Mouse (Mus musculus): ENCODE data around the gene Gm20388.

The Gm20388 gene

GRCm38 (mm10) chr8:120261338-120262120, 350.9 kb downstream of the Gm20388 start:
- DNase-seq (ENCODE audit: low spot score) = no peak

GRCm38 (mm10) chr8:120263879-120264278, 353.2 kb downstream of the Gm20388 start:
- no peak for DNase-seq (ENCODE audit: low spot score)

GRCm38 (mm10) chr8:120264388-120264943, 353.8 kb downstream of the Gm20388 start:
- DNase-seq (ENCODE audit: low spot score) = no peak

GRCm38 (mm10) chr8:120264944-120265453, 354.4 kb downstream of the Gm20388 start:
- peak; percentile 59 for DNase-seq (ENCODE audit: low spot score)

GRCm38 (mm10) chr8:120265471-120265870, 354.8 kb downstream of the Gm20388 start:
- peak; percentile 74 for DNase-seq (ENCODE audit: low spot score)

- DNase-seq (ENCODE audit: low spot score) = no peak
These were observed 357.9 kb downstream of the Gm20388 start for GRCm38 (mm10) chr8:120268541-120268980.

GRCm38 (mm10) chr8:120270449-120270848, 359.8 kb downstream of the Gm20388 start:
- no peak for DNase-seq (ENCODE audit: low spot score)

- no peak for DNase-seq (ENCODE audit: low spot score)
These were observed 362.8 kb downstream of the Gm20388 start for GRCm38 (mm10) chr8:120273430-120273829.

- peak; percentile 90 for DNase-seq (ENCODE audit: low spot score)
These were observed 365.6 kb downstream of the Gm20388 start for GRCm38 (mm10) chr8:120276051-120276890.

GRCm38 (mm10) chr8:120276891-120277426, 366.3 kb downstream of the Gm20388 start:
- peak; percentile 41 for DNase-seq (ENCODE audit: low spot score)

GRCm38 (mm10) chr8:120278009-120278408, 367.4 kb downstream of the Gm20388 start:
- DNase-seq (ENCODE audit: low spot score) = no peak

GRCm38 (mm10) chr8:120279418-120279817, 368.8 kb downstream of the Gm20388 start:
- no peak for DNase-seq (ENCODE audit: low spot score)

GRCm38 (mm10) chr8:120281487-120281886, 370.8 kb downstream of the Gm20388 start:
- DNase-seq (ENCODE audit: low spot score) = peak; percentile 94

GRCm38 (mm10) chr8:120282465-120282864, 371.8 kb downstream of the Gm20388 start:
- DNase-seq (ENCODE audit: low spot score) = no peak

- no peak for DNase-seq (ENCODE audit: low spot score)
These were observed 373.6 kb downstream of the Gm20388 start for GRCm38 (mm10) chr8:120284265-120284664.

GRCm38 (mm10) chr8:120285033-120285432, 374.4 kb downstream of the Gm20388 start:
- no peak for DNase-seq (ENCODE audit: low spot score)

- no peak for DNase-seq (ENCODE audit: low spot score)
These were observed 375.2 kb downstream of the Gm20388 start for GRCm38 (mm10) chr8:120285878-120286277.

- DNase-seq (ENCODE audit: low spot score) = peak; percentile 81
These were observed 377.7 kb downstream of the Gm20388 start for GRCm38 (mm10) chr8:120288122-120288908.

GRCm38 (mm10) chr8:120289191-120289590, 378.6 kb downstream of the Gm20388 start:
- no peak for DNase-seq (ENCODE audit: low spot score)

GRCm38 (mm10) chr8:120289698-120290181, 379.1 kb downstream of the Gm20388 start:
- peak; percentile 74 for DNase-seq (ENCODE audit: low spot score)

- DNase-seq (ENCODE audit: low spot score) = no peak
These were observed 380.0 kb downstream of the Gm20388 start for GRCm38 (mm10) chr8:120290614-120291013.

All from retina, embryonic 14.5 days (tissue).